Mouse (Mus musculus): ENCODE results near the gene Npas2. TPM values are rescaled to one million over a fixed set of nuclear protein-coding genes. Genes with fewer than 3 reads are reported as not detected.

The Npas2 gene
- polyA plus RNA-seq, 1 experiment = not detected

DNA sequence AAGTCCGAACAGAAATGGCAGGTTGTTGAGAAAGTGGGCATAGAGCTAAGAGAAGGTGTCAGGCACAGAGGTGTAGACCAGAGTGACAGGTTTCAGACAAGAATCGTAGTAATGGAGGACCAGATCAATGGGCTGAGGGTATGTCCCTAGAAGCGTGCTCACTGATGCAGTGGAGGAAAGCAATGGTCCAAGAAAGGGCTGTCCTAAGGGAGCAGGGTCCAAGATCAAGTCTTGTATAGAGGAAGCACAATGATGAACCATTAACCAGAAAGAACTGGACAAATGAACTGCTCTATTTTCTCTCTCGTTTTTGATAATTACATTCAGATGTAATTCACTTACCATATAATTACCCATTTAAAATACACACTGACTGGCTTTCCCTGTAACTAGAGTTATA, 11.6 kb upstream of the Npas2 start:
- TF ChIP-seq POLR2A (IDR thresholded peaks at IDR 0.05; ENCODE audit: borderline replicate concordance, control insufficient read depth, low read depth, low read length) (no peak), CTCF (IDR thresholded peaks at IDR 0.05; ENCODE audit: control insufficient read depth, insufficient read depth, low read length) (no peak)
- Histone ChIP-seq H3K4me3 (replicated peaks; ENCODE audit: control insufficient read depth, low read depth, low read length) (no peak overlapping the region), H3K4me1 (ENCODE audit: control insufficient read depth, insufficient read depth, low read length) (no peaks in the 10 kb centered on the region), H3K27ac (ENCODE audit: control insufficient read depth, insufficient read depth, low read depth, low read length, poor library complexity) (no peak overlapping the region)
- WGBS = 77% methylated on average over 4 of the region's 4 CpGs

- H3K27ac ChIP-seq (ENCODE audit: control insufficient read depth, insufficient read depth, low read depth, low read length, poor library complexity) = no peak overlapping the region
- TF ChIP-seq CTCF (IDR thresholded peaks at IDR 0.05; ENCODE audit: control insufficient read depth, insufficient read depth, low read length) (no peak), POLR2A (IDR thresholded peaks at IDR 0.05; ENCODE audit: borderline replicate concordance, control insufficient read depth, low read depth, low read length) (no peak)
- 54% methylated on average over 5 of the region's 5 CpGs for WGBS
Observed at GRCm38 (mm10) chr1:39185833-39186232, 7.7 kb upstream of the Npas2 start.

GRCm38 (mm10) chr1:39186711-39187437, 6.7 kb upstream of the Npas2 start:
- Histone ChIP-seq H3K4me3 (replicated peaks; ENCODE audit: control insufficient read depth, low read depth, low read length) (no peak overlapping the region), H3K4me1 (ENCODE audit: control insufficient read depth, insufficient read depth, low read length) (no peaks in the 10 kb centered on the region), H3K27ac (ENCODE audit: control insufficient read depth, insufficient read depth, low read depth, low read length, poor library complexity) (no peak overlapping the region)
- no peak for TF ChIP-seq POLR2A (IDR thresholded peaks at IDR 0.05; ENCODE audit: borderline replicate concordance, control insufficient read depth, low read depth, low read length)
- no peak for TF ChIP-seq CTCF (IDR thresholded peaks at IDR 0.05; ENCODE audit: control insufficient read depth, insufficient read depth, low read length)
- 68% methylated on average over 6 of the region's 6 CpGs for WGBS

More at GRCm38 (mm10) chr1:39185833-39186232, 7.7 kb upstream of the Npas2 start:
- no peaks in the 10 kb centered on the region for H3K4me1 ChIP-seq (ENCODE audit: control insufficient read depth, insufficient read depth, low read length)
- H3K4me3 ChIP-seq (replicated peaks; ENCODE audit: control insufficient read depth, low read depth, low read length) = no peak overlapping the region

- Histone ChIP-seq H3K27ac (ENCODE audit: control insufficient read depth, insufficient read depth, low read depth, low read length, poor library complexity) (no peak overlapping the region), H3K4me3 (replicated peaks; ENCODE audit: control insufficient read depth, low read depth, low read length) (no peak overlapping the region), H3K4me1 (ENCODE audit: control insufficient read depth, insufficient read depth, low read length) (no peaks in the 10 kb centered on the region)
- TF ChIP-seq POLR2A (IDR thresholded peaks at IDR 0.05; ENCODE audit: borderline replicate concordance, control insufficient read depth, low read depth, low read length) (no peak), CTCF (IDR thresholded peaks at IDR 0.05; ENCODE audit: control insufficient read depth, insufficient read depth, low read length) (no peak)
- WGBS = 47% methylated on average over 5 of the region's 5 CpGs
Observed at GRCm38 (mm10) chr1:39191122-39191521, 2.4 kb upstream of the Npas2 start.

DNA sequence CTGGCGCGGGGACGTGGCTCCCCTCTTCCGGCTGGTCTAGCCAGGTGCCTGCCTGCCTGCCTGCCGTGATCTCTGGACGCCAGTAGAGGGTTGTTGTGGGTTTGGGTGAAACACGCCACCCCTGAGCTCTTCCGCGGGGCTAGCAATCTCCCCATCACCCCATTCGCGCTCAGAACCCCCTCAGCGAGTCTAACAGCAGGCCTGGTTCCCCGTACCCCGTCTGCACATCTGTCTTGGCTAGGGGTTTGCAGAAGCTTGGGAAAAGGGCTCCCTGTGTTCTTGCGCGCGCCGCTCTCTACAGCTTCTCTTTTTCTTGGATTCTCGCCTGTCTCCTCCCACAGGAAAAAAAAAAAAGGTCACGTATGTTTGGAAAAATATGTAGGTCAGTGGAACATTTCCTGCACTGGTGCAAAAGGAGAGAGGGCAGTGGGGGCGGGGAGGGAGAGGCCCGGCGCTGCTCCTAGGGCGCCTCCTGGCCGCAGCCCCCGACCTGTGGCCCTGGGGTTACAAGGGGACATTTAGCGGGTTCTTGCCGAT, 1.0 kb upstream of the Npas2 start:
- Histone ChIP-seq H3K27ac (ENCODE audit: control insufficient read depth, insufficient read depth, low read depth, low read length, poor library complexity) (no peak overlapping the region), H3K4me3 (replicated peaks; ENCODE audit: control insufficient read depth, low read depth, low read length) (no peak overlapping the region), H3K4me1 (ENCODE audit: control insufficient read depth, insufficient read depth, low read length) (no peaks in the 10 kb centered on the region)
- 3% methylated on average over 28 of the region's 28 CpGs for WGBS
- TF ChIP-seq POLR2A (IDR thresholded peaks at IDR 0.05; ENCODE audit: borderline replicate concordance, control insufficient read depth, low read depth, low read length) = no peak
- TF ChIP-seq CTCF (IDR thresholded peaks at IDR 0.05; ENCODE audit: control insufficient read depth, insufficient read depth, low read length) = no peak

DNA sequence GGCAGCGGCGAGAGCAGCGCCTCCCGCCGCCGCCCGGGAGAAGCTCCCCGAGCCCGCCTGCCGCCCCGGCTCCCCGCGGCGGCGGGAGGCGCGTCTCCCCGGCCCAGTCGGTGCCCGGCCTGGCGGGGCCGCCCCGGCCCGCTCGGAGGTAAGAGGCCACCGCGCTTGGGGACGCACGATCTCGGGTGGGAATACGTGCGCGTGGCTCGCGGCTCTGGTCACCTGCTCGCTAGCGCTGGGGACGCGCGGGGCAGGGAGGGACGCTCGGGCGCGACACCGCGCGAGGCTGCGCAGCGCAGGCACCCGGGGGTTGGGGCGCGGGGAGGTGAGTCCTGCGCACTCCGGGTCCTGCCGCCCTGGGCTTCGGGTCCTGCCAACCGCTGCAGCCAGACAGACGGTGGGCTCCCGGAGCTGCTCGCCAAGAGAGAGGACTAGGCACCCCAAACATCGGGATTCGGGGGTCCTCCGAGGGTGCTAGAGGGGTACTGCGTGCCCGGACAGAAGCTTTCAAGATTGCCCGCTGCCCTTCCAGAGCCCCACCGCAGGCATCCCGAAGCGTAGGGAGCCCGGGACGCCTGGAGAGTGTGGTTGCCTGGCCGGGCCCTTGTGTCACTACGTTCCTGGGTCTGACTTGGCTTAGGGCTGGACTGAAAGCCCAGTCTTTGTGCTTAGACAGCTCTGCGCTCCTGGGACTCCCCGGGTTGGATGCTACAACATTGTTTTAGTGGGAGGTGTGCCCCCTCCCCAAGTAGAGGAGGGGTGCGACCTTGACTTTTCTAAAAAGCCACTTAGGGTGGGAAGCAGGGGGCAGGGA, 538 bp downstream of the Npas2 start:
- Histone ChIP-seq H3K27ac (ENCODE audit: control insufficient read depth, insufficient read depth, low read depth, low read length, poor library complexity) (no peak overlapping the region), H3K4me1 (ENCODE audit: control insufficient read depth, insufficient read depth, low read length) (no peaks in the 10 kb centered on the region), H3K4me3 (replicated peaks; ENCODE audit: control insufficient read depth, low read depth, low read length) (peak overlapping the region; percentile 24)
- under 1% methylated on average over 76 of the region's 76 CpGs for WGBS
- TF ChIP-seq CTCF (IDR thresholded peaks at IDR 0.05; ENCODE audit: control insufficient read depth, insufficient read depth, low read length) (no peak), POLR2A (IDR thresholded peaks at IDR 0.05; ENCODE audit: borderline replicate concordance, control insufficient read depth, low read depth, low read length) (no peak)

- Histone ChIP-seq H3K27ac (ENCODE audit: control insufficient read depth, insufficient read depth, low read depth, low read length, poor library complexity) (no peak overlapping the region), H3K4me1 (ENCODE audit: control insufficient read depth, insufficient read depth, low read length) (no peaks in the 10 kb centered on the region), H3K4me3 (replicated peaks; ENCODE audit: control insufficient read depth, low read depth, low read length) (no peak overlapping the region)
- 12% methylated on average over 11 of the region's 11 CpGs for WGBS
- TF ChIP-seq POLR2A (IDR thresholded peaks at IDR 0.05; ENCODE audit: borderline replicate concordance, control insufficient read depth, low read depth, low read length) (no peak), CTCF (IDR thresholded peaks at IDR 0.05; ENCODE audit: control insufficient read depth, insufficient read depth, low read length) (no peak)
Observed at GRCm38 (mm10) chr1:39194959-39195358, 1.4 kb downstream of the Npas2 start.

DNA sequence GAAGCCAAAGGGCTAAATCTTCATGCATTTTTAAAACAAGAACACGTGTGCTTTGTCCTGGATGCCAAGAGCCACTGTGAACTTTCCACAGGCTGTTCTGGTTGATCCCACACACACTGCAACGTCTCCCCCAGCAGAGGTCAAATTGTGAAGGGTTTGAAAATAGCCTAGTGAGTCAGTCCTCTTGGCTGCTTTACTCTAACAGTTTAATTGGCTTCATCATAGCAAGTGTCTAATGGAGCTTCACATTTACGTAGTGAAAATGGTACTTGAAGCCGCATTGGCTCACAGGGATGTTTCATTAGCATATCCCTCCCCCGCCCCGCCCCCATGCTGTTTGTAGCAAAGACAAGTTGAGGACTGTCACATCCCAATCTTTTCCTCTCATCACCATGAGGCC, 2.6 kb downstream of the Npas2 start:
- Histone ChIP-seq H3K27ac (ENCODE audit: control insufficient read depth, insufficient read depth, low read depth, low read length, poor library complexity) (no peak overlapping the region), H3K4me3 (replicated peaks; ENCODE audit: control insufficient read depth, low read depth, low read length) (no peak overlapping the region), H3K4me1 (ENCODE audit: control insufficient read depth, insufficient read depth, low read length) (no peaks in the 10 kb centered on the region)
- TF ChIP-seq POLR2A (IDR thresholded peaks at IDR 0.05; ENCODE audit: borderline replicate concordance, control insufficient read depth, low read depth, low read length) (no peak), CTCF (IDR thresholded peaks at IDR 0.05; ENCODE audit: control insufficient read depth, insufficient read depth, low read length) (no peak)
- WGBS = 65% methylated on average over 6 of the region's 6 CpGs

All from bone marrow, adult 2 months (tissue).